Mouse (Mus musculus) cerebellum, adult (tissue): ENCODE data around the gene Plxna2.

Experiments
- ATAC-seq: cut with Nextera tagmentation; 2 replicates; pipeline ENCODE4 v1.9.2; 2017; ENCODE audit warnings: mild to moderate bottlenecking, moderate library complexity, mixed read lengths; ENCODE audit not compliant: insufficient number of reproducible peaks, low FRiP score, low TSS enrichment

The Plxna2 gene

GRCm38 (mm10) chr1:194617918-194618317 is at the start of gene Plxna2:
Plxna2 (plus strand) TSS chr1:194618218.
- ATAC-seq: no peak

- ATAC-seq: no peak
Observed at GRCm38 (mm10) chr1:194573870-194574269, 44.1 kb upstream of the Plxna2 start.

- peak; percentile 99 for ATAC-seq
Observed at GRCm38 (mm10) chr1:194578270-194578669, 39.7 kb upstream of the Plxna2 start.

- ATAC-seq: no peak
Observed at GRCm38 (mm10) chr1:194580539-194580938, 37.5 kb upstream of the Plxna2 start.

GRCm38 (mm10) chr1:194586670-194587069 is 31.3 kb upstream of the Plxna2 start:
- peak; percentile 60 for ATAC-seq

- ATAC-seq: peak; percentile 28; the same call in 1 of the 2 replicates
Observed at GRCm38 (mm10) chr1:194587532-194587931, 30.5 kb upstream of the Plxna2 start.

- no peak for ATAC-seq
Observed at GRCm38 (mm10) chr1:194587956-194588668, 29.9 kb upstream of the Plxna2 start.

DNA sequence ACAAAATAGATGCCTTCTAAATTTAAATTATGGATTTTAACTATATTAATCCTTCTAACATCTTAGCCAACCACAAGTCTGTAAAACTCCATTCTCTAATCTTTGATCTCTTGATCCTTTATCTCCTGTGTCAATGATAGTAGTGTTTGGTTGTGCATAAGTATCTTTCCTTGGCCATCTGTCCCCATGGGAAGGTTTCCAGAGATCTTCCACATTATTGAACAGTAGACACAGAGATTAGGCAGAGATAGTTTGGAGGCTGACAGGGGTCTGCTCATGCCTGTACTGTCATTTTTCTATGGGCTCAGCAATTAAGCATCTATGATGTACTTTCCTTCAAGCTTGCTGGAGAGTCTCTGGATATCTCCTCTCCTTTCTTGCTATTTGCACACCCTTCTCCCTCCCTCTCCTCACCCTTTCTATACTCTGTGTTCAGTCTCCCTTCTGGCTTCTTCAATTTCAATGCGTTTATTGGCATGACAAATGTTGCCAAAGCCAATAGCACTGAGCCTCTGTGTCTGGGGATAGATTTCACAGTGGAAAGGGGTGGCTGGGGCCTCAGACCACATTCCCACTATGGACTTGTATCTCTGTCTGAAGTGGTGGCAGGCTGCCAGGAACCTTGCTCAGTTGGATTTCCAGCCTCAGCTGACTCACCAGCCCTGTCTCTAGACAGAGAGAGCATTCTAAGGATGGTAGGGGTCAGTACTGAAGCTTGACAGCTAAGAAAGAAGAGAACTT is 29.1 kb upstream of the Plxna2 start:
- peak; percentile 47; the same call in 1 of the 2 replicates for ATAC-seq

DNA sequence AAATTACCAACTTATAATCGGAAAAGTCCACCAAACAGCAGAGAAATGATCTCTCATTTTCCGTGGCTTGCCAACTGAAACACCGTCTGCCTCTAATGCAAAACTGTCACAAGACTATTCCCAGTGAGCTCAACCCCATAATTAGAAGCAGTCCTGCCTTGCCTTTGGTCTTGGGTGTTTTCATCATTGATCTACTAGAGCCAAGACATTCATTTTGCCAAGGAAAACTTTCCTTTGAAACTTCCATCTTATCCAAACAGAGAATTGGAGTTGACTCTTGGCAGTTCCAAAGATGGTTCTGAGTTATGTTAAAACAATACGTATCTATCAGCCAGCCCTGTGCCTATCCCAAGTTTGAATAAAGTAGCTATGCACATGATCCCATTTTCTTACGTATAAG is 24.9 kb upstream of the Plxna2 start:
- ATAC-seq: no peak

DNA sequence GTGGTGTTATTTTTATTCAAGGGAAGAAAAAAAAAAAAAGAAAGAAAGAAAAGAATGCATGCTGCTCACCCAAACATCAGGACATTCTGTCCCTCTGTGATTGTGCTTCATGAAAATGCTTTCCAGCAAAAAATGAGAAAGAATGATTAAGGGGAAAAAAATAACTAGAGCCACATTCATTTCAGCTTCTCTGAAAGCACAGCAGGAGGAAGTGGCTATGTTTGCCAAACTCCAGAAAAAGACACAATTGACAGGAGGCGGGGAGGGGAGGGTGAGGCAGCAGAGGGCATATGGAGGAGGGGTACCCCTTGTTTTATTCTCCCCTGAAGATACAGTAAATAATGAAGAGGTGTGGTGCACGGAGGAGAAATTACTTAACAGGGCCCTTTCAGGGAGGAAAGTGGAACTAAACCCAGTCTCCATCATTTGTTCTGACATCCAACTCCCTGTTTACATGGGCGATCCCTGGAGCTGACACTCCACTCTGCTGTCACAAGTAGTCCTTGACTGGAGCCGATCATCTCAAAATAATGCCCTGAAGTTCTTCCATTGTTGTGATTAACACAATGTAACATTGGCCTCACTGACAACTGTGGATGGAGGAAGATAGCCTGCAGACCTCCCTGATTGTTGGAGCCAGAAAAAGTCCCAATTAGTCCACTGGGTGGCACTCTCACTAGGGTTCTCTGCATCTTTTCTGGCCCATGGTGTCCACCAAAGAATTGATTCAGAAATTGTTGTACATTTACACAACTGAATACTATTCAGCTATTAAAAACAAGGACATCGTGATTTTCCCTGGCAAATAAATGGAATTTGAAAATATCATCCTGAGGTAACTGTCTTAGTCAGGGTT is 10.4 kb upstream of the Plxna2 start:
- ATAC-seq: no peak

GRCm38 (mm10) chr1:194610516-194610915 is 7.5 kb upstream of the Plxna2 start:
- no peak for ATAC-seq

DNA sequence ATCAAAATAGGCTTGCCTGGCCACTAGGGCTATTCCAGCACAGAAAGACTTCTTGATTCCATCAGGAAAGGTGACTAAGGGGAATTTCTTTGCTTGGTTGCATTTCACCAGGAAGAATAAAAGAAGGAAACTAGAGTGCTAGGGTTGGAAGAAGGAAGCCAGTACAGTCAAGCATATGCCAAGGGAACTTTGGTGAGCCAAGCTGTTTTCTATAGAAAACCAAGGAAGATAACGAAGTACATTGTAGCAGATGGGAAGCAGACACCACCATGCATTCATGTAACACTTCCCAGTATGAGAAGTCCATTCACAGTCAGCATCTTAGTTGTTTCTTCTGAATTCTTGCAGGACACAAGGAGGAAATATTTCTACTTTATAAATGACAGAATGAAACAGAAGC is 5.4 kb upstream of the Plxna2 start:
- ATAC-seq: no peak

DNA sequence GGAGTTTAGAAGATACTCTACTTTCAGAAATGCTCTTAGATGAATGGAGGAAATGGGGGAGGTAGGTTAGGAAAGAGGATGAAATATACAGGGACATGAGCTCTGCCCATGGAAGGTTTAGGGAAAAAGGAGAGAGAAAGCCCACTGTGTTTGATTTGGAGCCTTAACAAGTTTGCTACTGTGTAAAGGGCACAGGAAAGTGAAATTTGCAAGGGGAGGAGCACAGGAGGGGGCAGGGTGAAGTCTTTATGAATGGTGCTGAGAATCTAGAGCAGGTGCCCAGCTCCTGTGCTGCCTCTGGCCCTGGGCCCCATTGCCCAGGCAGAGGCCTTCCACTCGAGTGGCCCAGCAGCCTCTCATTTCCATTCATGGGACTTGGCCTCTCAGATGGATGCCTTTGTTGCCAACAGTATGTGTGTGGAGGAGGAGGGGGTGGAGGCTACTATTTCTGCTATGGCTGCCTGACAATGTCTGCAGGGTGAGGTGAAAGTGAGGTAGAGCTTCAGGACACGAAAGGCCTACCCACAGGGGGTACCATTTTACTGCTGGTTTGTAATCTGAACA is 4.7 kb upstream of the Plxna2 start:
- peak; percentile 65 for ATAC-seq

GRCm38 (mm10) chr1:194613923-194614830 is 3.8 kb upstream of the Plxna2 start:
- no peak for ATAC-seq

GRCm38 (mm10) chr1:194616136-194616535 is 1.9 kb upstream of the Plxna2 start:
- no peak for ATAC-seq

DNA sequence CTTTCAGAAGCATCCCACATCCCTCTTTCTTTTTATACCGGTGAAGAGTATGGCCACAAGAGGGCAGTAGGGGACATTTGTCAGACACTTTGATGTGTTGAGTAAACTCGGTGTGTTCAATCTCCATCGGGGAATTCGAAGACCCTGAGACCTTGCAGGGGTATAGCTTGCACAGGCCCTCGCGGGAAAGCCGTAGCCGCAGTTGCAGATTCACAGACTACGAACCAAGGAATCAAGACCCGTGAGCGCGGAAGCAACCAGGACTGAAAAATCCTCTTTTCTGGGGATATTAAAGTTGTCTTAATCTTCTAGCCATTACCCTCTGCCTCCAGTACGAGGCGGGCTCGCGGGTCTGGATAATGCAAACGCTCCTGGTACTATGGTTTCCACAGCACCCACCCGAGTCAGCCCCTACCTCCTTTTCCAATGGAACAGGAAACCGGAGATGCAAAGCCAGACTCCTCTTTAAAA is 858 bp downstream of the Plxna2 start:
- peak; percentile 33 for ATAC-seq

DNA sequence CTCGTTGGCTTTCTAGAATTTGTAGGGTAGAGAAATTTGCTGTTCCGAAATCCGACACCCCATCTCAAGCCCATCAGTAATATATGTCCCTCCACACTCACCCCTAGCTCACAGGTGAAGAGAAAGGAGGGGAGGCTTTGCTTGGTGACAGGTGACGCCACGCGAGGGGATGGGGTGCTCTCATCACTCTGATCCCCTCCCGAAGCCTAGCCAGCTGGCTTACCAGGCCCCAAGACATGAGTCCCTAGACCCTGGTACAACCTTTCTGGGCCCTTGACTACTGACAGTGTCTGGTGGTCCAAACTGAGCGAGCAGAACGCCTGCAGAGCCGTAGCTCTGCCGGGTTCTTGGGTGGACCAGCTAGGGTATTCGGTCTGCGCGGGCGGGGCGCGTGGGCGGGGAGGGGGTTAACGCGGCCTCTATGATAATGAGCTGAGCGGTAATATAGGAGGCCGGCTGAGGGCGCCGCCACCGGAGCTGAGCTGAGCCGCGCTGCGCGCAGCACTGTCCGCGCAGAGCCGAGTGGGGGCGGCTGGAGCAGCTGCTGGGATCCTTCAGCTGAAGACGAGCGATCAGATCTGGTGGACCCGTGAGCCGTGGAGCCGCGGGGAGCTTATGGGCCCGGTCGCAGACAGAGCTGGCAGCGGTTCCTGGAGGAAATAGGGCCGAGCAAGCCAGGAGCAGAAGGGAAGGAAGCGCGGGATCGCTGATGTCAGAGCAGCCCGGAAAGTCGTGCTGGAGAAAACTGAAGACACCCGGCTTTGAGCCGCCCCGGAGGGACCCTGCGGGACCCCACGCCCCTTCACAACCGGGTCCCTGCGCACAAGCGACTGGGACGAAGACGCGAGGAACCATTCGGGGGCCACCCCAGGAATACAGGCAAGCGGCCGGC is 1.6 kb downstream of the Plxna2 start:
- ATAC-seq: peak; percentile 82

GRCm38 (mm10) chr1:194620245-194620991 is 2.4 kb downstream of the Plxna2 start:
- ATAC-seq: peak; percentile 28; the same call in 1 of the 2 replicates
